Mouse (Mus musculus) stomach, postnatal 0 days (tissue): Measurements from ENCODE around the gene Gm10518. TPM values are rescaled to one million over a fixed set of nuclear protein-coding genes. Genes with fewer than 3 reads are reported as not detected.

ENCODE experiments used
- ATAC-seq: fragments of 200-750 bp; cut with Nextera tagmentation; 2 replicates; pipeline ENCODE4 v1.8.0; 2017; ENCODE audit not compliant: low FRiP score, low TSS enrichment
- DNase-seq: peaks from one replicate; pipeline ENCODE4 v3.0.0-alpha.2; 2016; ENCODE audit warnings: low spot score
- H3K27ac ChIP-seq: fragments of 300-500 bp; sonication (generic); replicated peaks from 2 replicates; pipeline ENCODE4 v1.5.1; 2014; ENCODE audit warnings: mild to moderate bottlenecking, control low read depth
- H3K27me3 ChIP-seq: fragments of 300-500 bp; sonication (generic); 2 replicates; pipeline ENCODE4 v1.6.1; 2014; ENCODE audit warnings: low read length; ENCODE audit not compliant: control insufficient read depth, insufficient read depth
- H3K36me3 ChIP-seq: fragments of 300-500 bp; sonication (generic); 2 replicates; pipeline ENCODE4 v1.6.1; 2014; ENCODE audit warnings: low read length, mixed read lengths; ENCODE audit not compliant: control insufficient read depth, insufficient read depth
- H3K4me1 ChIP-seq: fragments of 300-500 bp; sonication (generic); replicated peaks from 2 replicates; pipeline ENCODE4 v1.6.1; 2014; ENCODE audit warnings: antibody characterized with exemption; ENCODE audit not compliant: control insufficient read depth, insufficient read depth
- H3K4me2 ChIP-seq: fragments of 300-500 bp; sonication (generic); replicated peaks from 2 replicates; pipeline ENCODE4 v1.6.1; 2014; ENCODE audit warnings: low read depth, mild to moderate bottlenecking, control low read depth, moderate library complexity
- H3K4me3 ChIP-seq: fragments of 300-500 bp; sonication (generic); 2 replicates; pipeline ENCODE4 v1.5.1; 2014; ENCODE audit warnings: low read depth, low read length, control low read depth
- H3K9ac ChIP-seq: fragments of 300-500 bp; sonication (generic); 2 replicates; pipeline ENCODE4 v1.6.1; 2014; ENCODE audit warnings: mild to moderate bottlenecking, low read length, control low read depth, mixed read lengths
- H3K9me3 ChIP-seq: fragments of 300-500 bp; sonication (generic); 2 replicates; pipeline ENCODE4 v1.6.1; 2016; ENCODE audit warnings: low read length; ENCODE audit not compliant: control insufficient read depth
- CTCF ChIP-seq: IDR thresholded peaks from 2 replicates; pipeline ENCODE4 v1.5.1; 2016; ENCODE audit warnings: antibody characterized with exemption, low read depth, mild to moderate bottlenecking, moderate library complexity
- EP300 ChIP-seq: optimal IDR thresholded peaks from 2 replicates; pipeline ENCODE3; 2016; ENCODE audit warnings: antibody characterized with exemption
- WGBS: fragments of 180-500 bp; shearing (Covaris S2); extraction: QIAGEN DNeasy Blood & Tissue Kit; methylation state at CpG from one replicate; pipeline ENCODE4 v1.1.7; 2014; 5-methylcytosine and 5-hydroxymethylcytosine counted together
- polyA plus RNA-seq: library from polyadenylated mRNA; unstranded; fragments of >200 nt; fragmentation: Nextera tagmentation; extraction: Ambion mirVana; gene quantifications from 2 replicates; pipeline ENCODE4 v1.2.1, GENCODE M21; 2015

Gm10518 gene
- polyA plus RNA-seq, 1 experiment from 2014 or later: 0.10 TPM

- Histone ChIP-seq H3K4me3 (no peak overlapping the region), H3K36me3 (no peaks in the 10 kb centered on the region), H3K27ac (no peak overlapping the region), H3K9me3 (no peaks in the 10 kb centered on the region), H3K27me3 (no peaks in the 10 kb centered on the region), H3K9ac (no peak overlapping the region), H3K4me1 (no peaks in the 10 kb centered on the region), H3K4me2 (no peak overlapping the region)
- WGBS: 83% methylated on average over 7 of the region's 7 CpGs
- DNase-seq (no peak), ATAC-seq (0 out of 2 replicates have a peak, but pooled peaks have one; percentile 29)
- TF ChIP-seq CTCF (no peak), EP300 (no peak)
These were observed 33.5 kb downstream of the Gm10518 start for GRCm38 (mm10) chr1:179836426-179837404.

GRCm38 (mm10) chr1:179842568-179842967, 39.4 kb downstream of the Gm10518 start:
- no peak for DNase-seq
- Histone ChIP-seq H3K27me3 (no peaks in the 10 kb centered on the region), H3K27ac (no peak overlapping the region), H3K36me3 (no peaks in the 10 kb centered on the region), H3K4me2 (no peak overlapping the region), H3K4me1 (no peaks in the 10 kb centered on the region), H3K9ac (no peak overlapping the region), H3K4me3 (no peak overlapping the region), H3K9me3 (no peaks in the 10 kb centered on the region)
- WGBS: 66% methylated on average over 7 of the region's 7 CpGs
- TF ChIP-seq CTCF: no peak
- TF ChIP-seq EP300: no peak
- peak; percentile 42; the same call in 1 of the 2 replicates for ATAC-seq

- Histone ChIP-seq H3K27ac (no peak overlapping the region), H3K4me3 (no peak overlapping the region), H3K4me2 (no peak overlapping the region), H3K36me3 (no peaks in the 10 kb centered on the region), H3K4me1 (no peaks in the 10 kb centered on the region), H3K27me3 (no peaks in the 10 kb centered on the region), H3K9me3 (no peaks in the 10 kb centered on the region), H3K9ac (no peak overlapping the region)
- WGBS: 30% methylated on average over 3 of the region's 3 CpGs
- DNase-seq (no peak), ATAC-seq (no peak)
- TF ChIP-seq EP300 (no peak), CTCF (no peak)
These were observed 40.8 kb downstream of the Gm10518 start for GRCm38 (mm10) chr1:179843981-179844380.

- no peak overlapping the region for H3K4me3 ChIP-seq
- H3K9ac ChIP-seq: no peak overlapping the region
- H3K4me2 ChIP-seq: no peak overlapping the region
- 24% methylated on average over 5 of the region's 5 CpGs for WGBS
- DNase-seq (peak; percentile 58), ATAC-seq (peak; percentile 56)
- no peaks in the 10 kb centered on the region for H3K4me1 ChIP-seq
- no peaks in the 10 kb centered on the region for H3K36me3 ChIP-seq
- no peaks in the 10 kb centered on the region for H3K27me3 ChIP-seq
- no peak overlapping the region for H3K27ac ChIP-seq
- no peaks in the 10 kb centered on the region for H3K9me3 ChIP-seq
- peak; percentile 80 for TF ChIP-seq CTCF
- no peak for TF ChIP-seq EP300
These were observed 41.7 kb downstream of the Gm10518 start for GRCm38 (mm10) chr1:179844894-179845293.

- Histone ChIP-seq H3K36me3 (no peaks in the 10 kb centered on the region), H3K9ac (no peak overlapping the region), H3K4me2 (no peak overlapping the region), H3K4me1 (no peaks in the 10 kb centered on the region), H3K4me3 (no peak overlapping the region), H3K27ac (no peak overlapping the region), H3K9me3 (no peaks in the 10 kb centered on the region), H3K27me3 (no peaks in the 10 kb centered on the region)
- WGBS: 84% methylated on average over 16 of the region's 16 CpGs
- no peak for ATAC-seq
- TF ChIP-seq EP300 (no peak), CTCF (no peak)
- no peak for DNase-seq
These were observed 42.8 kb downstream of the Gm10518 start for GRCm38 (mm10) chr1:179845832-179846499.

GRCm38 (mm10) chr1:179847173-179847572, 44.0 kb downstream of the Gm10518 start:
- no peaks in the 10 kb centered on the region for H3K27me3 ChIP-seq
- WGBS: 36% methylated on average over 7 of the region's 7 CpGs
- H3K4me3 ChIP-seq: no peak overlapping the region
- no peaks in the 10 kb centered on the region for H3K4me1 ChIP-seq
- TF ChIP-seq CTCF: no peak
- no peak overlapping the region for H3K9ac ChIP-seq
- H3K9me3 ChIP-seq: no peaks in the 10 kb centered on the region
- DNase-seq (no peak), ATAC-seq (no peak)
- H3K27ac ChIP-seq: no peak overlapping the region
- H3K4me2 ChIP-seq: peak overlapping the region; percentile 63; the same call in 1 of the 2 replicates
- no peaks in the 10 kb centered on the region for H3K36me3 ChIP-seq
